Mouse (Mus musculus): ENCODE results near the gene Samd14. TPM values are rescaled to one million over a fixed set of nuclear protein-coding genes. Genes with fewer than 3 reads are reported as not detected.

Gene Samd14
- polyA plus RNA-seq, 1 experiment from 2014 or later = 32.3 TPM

- in situ Hi-C loops (cut with MboI; ENCODE audit: low pct_unique_long_range_greater_than_20kb) = no loop called here
- TF ChIP-seq CTCF (IDR thresholded peaks at IDR 0.05) = no peak
- ATAC-seq (no peak), DNase-seq (ENCODE audit: low read depth, low spot score) (no peak)
- ChIA-PET POLR2A (no interaction called here), CTCF (no interaction called here)
- H3K27me3 ChIP-seq = no peaks in the 10 kb centered on the region
Observed at GRCm38 (mm10) chr11:94994947-94995772, 14.5 kb upstream of the Samd14 start.

- POLR2A ChIA-PET = no interaction called here
- in situ Hi-C loops (cut with MboI; ENCODE audit: low pct_unique_long_range_greater_than_20kb) = no loop called here
- H3K27me3 ChIP-seq = no peaks in the 10 kb centered on the region
- DNase-seq (ENCODE audit: low read depth, low spot score) = no peak
- CTCF ChIA-PET = no interaction called here
- no peak for TF ChIP-seq CTCF (IDR thresholded peaks at IDR 0.05)
- no peak for ATAC-seq
Observed at GRCm38 (mm10) chr11:94996101-94996500, 13.6 kb upstream of the Samd14 start.

- TF ChIP-seq CTCF (IDR thresholded peaks at IDR 0.05) = no peak
- in situ Hi-C loops (cut with MboI; ENCODE audit: low pct_unique_long_range_greater_than_20kb) = no loop called here
- POLR2A ChIA-PET = no interaction called here
- CTCF ChIA-PET = no interaction called here
- no peaks in the 10 kb centered on the region for H3K27me3 ChIP-seq
- no peak for ATAC-seq
- DNase-seq (ENCODE audit: low read depth, low spot score) = no peak
Observed at GRCm38 (mm10) chr11:94996984-94997383, 12.7 kb upstream of the Samd14 start.

- no peaks in the 10 kb centered on the region for H3K27me3 ChIP-seq
- ATAC-seq (no peak), DNase-seq (ENCODE audit: low read depth, low spot score) (no peak)
- TF ChIP-seq CTCF (IDR thresholded peaks at IDR 0.05) = no peak
- ChIA-PET POLR2A (no interaction called here), CTCF (no interaction called here)
- in situ Hi-C loops (cut with MboI; ENCODE audit: low pct_unique_long_range_greater_than_20kb) = no loop called here
Observed at GRCm38 (mm10) chr11:94997596-94997995, 12.1 kb upstream of the Samd14 start.

GRCm38 (mm10) chr11:94998041-94998531, 11.6 kb upstream of the Samd14 start:
- ChIA-PET CTCF (no interaction called here), POLR2A (no interaction called here)
- TF ChIP-seq CTCF (IDR thresholded peaks at IDR 0.05) = no peak
- H3K27me3 ChIP-seq = no peaks in the 10 kb centered on the region
- ATAC-seq (no peak), DNase-seq (ENCODE audit: low read depth, low spot score) (no peak)
- in situ Hi-C loops (cut with MboI; ENCODE audit: low pct_unique_long_range_greater_than_20kb) = no loop called here

GRCm38 (mm10) chr11:95000128-95000527, 9.6 kb upstream of the Samd14 start:
- DNase-seq (ENCODE audit: low read depth, low spot score) = no peak
- H3K27me3 ChIP-seq = no peaks in the 10 kb centered on the region
- no peak for TF ChIP-seq CTCF (IDR thresholded peaks at IDR 0.05)
- POLR2A ChIA-PET = interaction anchor here (1.0 to 1.7 kb wide), 2 partner anchors 8 to 9 kb away, joined by 3 to 18 read pairs; partner anchors contain the start of gene Ppp1r9b
- in situ Hi-C loops (cut with MboI; ENCODE audit: low pct_unique_long_range_greater_than_20kb) = no loop called here
- no peak for ATAC-seq
- CTCF ChIA-PET = interaction anchor here (1.1 to 2.0 kb wide), 5 partner anchors 10 to 63 kb away, joined by 3 to 10 read pairs (median 6); partner anchors contain the start of gene Ppp1r9b

GRCm38 (mm10) chr11:95000548-95000947, 9.1 kb upstream of the Samd14 start:
- no peak for ATAC-seq
- H3K27me3 ChIP-seq = no peaks in the 10 kb centered on the region
- TF ChIP-seq CTCF (IDR thresholded peaks at IDR 0.05) = no peak
- ChIA-PET POLR2A (interaction anchor here (0.7 to 1.7 kb wide), 3 partner anchors 9 to 16 kb away, joined by 3 to 18 read pairs (median 3); partner anchors contain the start of gene Ppp1r9b), CTCF (interaction anchor here (0.9 to 2.0 kb wide), 6 partner anchors 11 to 63 kb away, joined by 3 to 10 read pairs (median 5); partner anchors contain the start of gene Ppp1r9b)
- no peak for DNase-seq (ENCODE audit: low read depth, low spot score)
- in situ Hi-C loops (cut with MboI; ENCODE audit: low pct_unique_long_range_greater_than_20kb) = no loop called here

GRCm38 (mm10) chr11:95001058-95001457, 8.6 kb upstream of the Samd14 start:
- ChIA-PET CTCF (interaction anchor here (0.9 to 2.0 kb wide), 6 partner anchors 11 to 64 kb away, joined by 3 to 10 read pairs (median 5); partner anchors contain the start of gene Ppp1r9b), POLR2A (interaction anchor here (0.7 to 1.7 kb wide), 3 partner anchors 10 to 17 kb away, joined by 3 to 18 read pairs (median 3); partner anchors contain the start of gene Ppp1r9b)
- ATAC-seq (no peak), DNase-seq (ENCODE audit: low read depth, low spot score) (no peak)
- H3K27me3 ChIP-seq = no peaks in the 10 kb centered on the region
- TF ChIP-seq CTCF (IDR thresholded peaks at IDR 0.05) = no peak
- in situ Hi-C loops (cut with MboI; ENCODE audit: low pct_unique_long_range_greater_than_20kb) = no loop called here

GRCm38 (mm10) chr11:95001584-95002347, 7.9 kb upstream of the Samd14 start:
- CTCF ChIA-PET = interaction anchor here (1.7 to 3.0 kb wide), 2 partner anchors 9 to 25 kb away, joined by 5 to 14 read pairs; no protein-coding TSS in a partner anchor
- POLR2A ChIA-PET = interaction anchor here (0.6 to 1.3 kb wide), 4 partner anchors 9 to 18 kb away, joined by 3 to 5 read pairs (median 4); partner anchors contain the start of gene Ppp1r9b
- TF ChIP-seq CTCF (IDR thresholded peaks at IDR 0.05) = no peak
- DNase-seq (ENCODE audit: low read depth, low spot score) (no peak), ATAC-seq (no peak)
- H3K27me3 ChIP-seq = no peaks in the 10 kb centered on the region
- in situ Hi-C loops (cut with MboI; ENCODE audit: low pct_unique_long_range_greater_than_20kb) = no loop called here

GRCm38 (mm10) chr11:95002705-95003104, 7.0 kb upstream of the Samd14 start:
- TF ChIP-seq CTCF (IDR thresholded peaks at IDR 0.05) = no peak
- no peak for DNase-seq (ENCODE audit: low read depth, low spot score)
- in situ Hi-C loops (cut with MboI; ENCODE audit: low pct_unique_long_range_greater_than_20kb) = no loop called here
- CTCF ChIA-PET = interaction anchor here (1.0 to 3.0 kb wide), 3 partner anchors 10 to 231 kb away, joined by 3 to 14 read pairs (median 5); no protein-coding TSS in a partner anchor
- no peaks in the 10 kb centered on the region for H3K27me3 ChIP-seq
- POLR2A ChIA-PET = interaction anchor here (0.8 to 1.3 kb wide), 3 partner anchors 9 to 14 kb away, joined by 3 to 4 read pairs (median 4); no protein-coding TSS in a partner anchor
- ATAC-seq = no peak

Data from Patski (cell line).